Mouse (Mus musculus): ENCODE results near the gene Hnf1b.

The Hnf1b gene

GRCm38 (mm10) chr11:83849529-83850335 lies at the start of gene Hnf1b:
Gene Hnf1b (plus strand): TSS chr11:83850063.
- no peak for DNase-seq

DNA sequence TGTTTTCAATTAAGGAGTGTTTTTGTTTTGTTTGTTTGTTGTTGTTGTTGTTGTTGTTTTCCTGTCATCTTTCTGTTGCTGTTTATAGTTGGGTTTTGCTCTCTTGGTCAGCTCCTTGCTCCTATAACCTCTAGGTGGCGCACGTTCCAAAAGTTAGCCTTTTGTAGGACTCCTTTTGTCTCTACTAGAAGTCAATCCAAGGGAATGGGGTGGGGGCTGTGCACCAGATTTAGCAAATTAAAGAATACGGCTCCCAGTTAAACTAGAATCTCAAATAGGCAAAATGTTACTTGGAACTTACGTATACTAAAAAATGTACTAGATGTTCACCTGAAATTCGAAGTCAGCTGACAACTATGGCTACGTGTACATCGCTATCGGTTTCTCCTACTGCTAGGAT lies 47.7 kb upstream of the Hnf1b start:
- no peak for DNase-seq

- no peak for DNase-seq
These were observed 47.3 kb upstream of the Hnf1b start for GRCm38 (mm10) chr11:83802581-83802980.

- no peak for DNase-seq
These were observed 39.4 kb upstream of the Hnf1b start for GRCm38 (mm10) chr11:83810441-83810840.

DNA sequence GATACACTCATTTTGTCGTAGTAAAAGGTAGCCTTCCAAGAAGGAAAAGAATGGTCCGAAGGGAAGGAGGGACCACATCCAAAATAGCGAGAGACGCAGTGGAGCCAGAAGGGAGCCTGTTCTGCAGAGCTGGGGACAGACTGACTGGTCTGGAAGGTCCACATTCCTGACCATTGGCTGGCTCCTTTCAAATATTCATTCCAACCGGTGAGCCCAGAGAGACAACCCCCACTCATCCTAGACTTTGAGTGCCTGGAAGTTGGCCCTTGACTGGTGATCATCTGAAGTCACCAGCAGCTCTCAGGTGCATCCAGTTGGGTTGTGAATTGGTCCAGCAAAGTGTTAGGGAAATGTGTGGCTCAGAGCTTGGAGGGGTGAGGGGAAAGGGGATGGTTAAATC lies 34.7 kb upstream of the Hnf1b start:
- no peak for DNase-seq

DNA sequence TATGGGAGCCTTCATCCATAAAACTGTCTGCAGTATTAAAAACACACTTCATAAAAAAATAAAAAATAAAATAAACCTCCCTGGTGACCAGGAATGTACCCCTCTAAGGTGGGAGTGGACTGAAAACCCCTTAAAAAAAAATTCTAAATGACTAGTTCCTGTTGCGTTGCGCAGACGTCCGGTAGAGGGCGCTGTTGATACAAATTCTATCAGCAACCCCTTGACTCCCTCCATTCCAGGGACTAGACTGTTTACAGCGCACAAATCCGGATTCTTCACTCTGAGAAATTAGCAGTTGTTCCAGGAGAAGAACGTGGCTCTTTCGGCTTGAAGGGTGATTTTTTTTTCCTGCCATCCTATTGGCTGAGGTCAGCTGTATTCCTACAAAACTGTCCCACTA lies 34.2 kb upstream of the Hnf1b start:
- no peak for DNase-seq

- no peak for DNase-seq
These were observed 32.8 kb upstream of the Hnf1b start for GRCm38 (mm10) chr11:83817048-83817447.

DNA sequence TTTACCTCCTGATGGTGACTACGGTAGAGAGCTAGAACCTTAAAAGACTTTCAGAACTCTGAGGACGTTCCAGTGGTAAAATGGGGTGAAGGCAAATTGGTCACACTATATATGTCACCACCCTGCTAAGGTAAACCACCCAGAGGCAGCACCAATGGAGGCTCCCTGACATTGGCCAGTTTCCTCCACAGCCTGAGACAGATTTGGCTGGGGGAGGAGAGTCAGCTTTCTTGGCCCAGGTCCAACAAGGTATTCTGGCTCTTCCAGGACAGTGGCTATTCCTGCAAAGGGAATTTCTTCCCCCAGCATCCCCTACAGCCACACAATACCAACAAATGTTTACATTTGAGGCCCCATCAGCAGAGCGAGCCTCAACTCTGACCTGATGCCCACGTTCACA lies 31.9 kb upstream of the Hnf1b start:
- no peak for DNase-seq

GRCm38 (mm10) chr11:83818591-83819127 lies 31.2 kb upstream of the Hnf1b start:
- DNase-seq: no peak

- DNase-seq: no peak
These were observed 29.9 kb upstream of the Hnf1b start for GRCm38 (mm10) chr11:83819806-83820483.

- DNase-seq: no peak
These were observed 23.7 kb upstream of the Hnf1b start for GRCm38 (mm10) chr11:83826142-83826541.

DNA sequence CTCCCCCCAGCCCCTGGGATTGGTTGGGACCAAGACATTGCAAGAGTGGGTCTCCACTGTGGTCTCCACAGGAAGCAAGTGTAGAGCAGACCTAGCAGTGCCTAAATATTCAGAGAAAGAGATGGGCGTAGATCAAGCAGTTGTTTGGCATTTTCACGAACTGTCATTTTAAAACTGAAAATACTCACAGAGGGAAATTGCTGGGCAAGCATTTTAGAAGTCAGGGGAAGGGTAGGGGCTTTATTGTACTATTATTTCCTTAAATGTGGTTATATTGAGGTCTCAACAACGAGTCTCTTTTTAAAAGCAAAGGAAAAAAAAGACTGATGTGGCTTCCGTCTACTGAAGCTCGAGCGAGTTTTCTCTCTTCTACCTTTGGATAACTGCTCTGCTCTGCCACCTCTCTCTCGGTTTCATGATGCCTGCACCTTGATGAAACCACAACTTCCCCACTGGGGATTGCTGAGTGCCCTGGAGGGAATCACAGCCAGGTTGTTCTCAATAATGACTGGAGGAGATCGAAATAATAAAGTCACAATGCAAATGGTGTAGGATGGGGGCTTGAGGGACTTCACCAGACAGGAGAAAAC lies 21.2 kb upstream of the Hnf1b start:
- DNase-seq: no peak

DNA sequence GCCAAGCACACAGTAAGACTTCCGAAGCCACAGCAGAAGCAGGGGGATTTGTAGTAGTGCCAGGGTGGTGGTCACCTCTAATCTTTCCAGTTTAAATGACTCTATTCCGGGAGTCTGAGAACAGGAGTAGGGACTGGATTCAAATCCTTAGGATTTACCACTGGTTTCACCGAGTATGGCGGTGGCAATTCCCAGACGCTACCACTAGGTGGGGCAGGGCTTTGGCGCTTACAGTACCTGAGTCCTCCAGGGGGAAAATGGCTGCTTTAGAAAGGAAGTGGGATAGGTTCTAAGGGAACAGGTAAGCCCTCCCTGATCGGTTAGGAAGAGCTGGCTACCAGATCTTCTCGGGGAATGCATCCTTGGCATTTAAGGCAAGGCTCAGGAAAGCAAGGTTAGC lies 17.5 kb upstream of the Hnf1b start:
- no peak for DNase-seq

GRCm38 (mm10) chr11:83833517-83833916 lies 16.3 kb upstream of the Hnf1b start:
- no peak for DNase-seq

DNA sequence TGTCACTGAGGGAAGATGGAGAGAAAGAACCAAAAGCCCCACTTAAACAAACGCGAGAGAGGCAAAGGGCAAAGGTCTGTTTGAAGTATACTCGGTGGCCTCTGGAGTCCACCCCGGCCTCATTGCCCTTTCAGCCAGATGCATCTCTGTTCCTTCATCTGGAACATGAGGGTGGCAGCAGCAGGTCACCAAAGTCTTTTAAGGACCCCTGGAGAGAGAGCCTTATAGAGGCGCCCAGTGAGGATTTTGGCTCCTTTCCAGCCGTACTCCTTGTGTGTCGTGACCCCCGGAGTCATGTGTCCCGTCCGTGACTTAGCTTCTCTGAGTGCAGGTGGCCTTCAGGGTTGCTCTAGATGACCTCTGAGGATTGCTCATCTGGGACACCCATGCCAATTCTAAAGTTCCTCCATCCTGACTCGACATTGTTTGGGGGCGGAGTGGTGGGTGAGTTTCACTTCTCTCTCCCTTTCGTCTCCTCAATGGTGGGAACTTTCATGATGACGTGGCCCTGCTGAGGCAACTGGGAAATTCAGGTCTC lies 15.8 kb upstream of the Hnf1b start:
- DNase-seq: no peak

GRCm38 (mm10) chr11:83839451-83839850 lies 10.4 kb upstream of the Hnf1b start:
- no peak for DNase-seq

DNA sequence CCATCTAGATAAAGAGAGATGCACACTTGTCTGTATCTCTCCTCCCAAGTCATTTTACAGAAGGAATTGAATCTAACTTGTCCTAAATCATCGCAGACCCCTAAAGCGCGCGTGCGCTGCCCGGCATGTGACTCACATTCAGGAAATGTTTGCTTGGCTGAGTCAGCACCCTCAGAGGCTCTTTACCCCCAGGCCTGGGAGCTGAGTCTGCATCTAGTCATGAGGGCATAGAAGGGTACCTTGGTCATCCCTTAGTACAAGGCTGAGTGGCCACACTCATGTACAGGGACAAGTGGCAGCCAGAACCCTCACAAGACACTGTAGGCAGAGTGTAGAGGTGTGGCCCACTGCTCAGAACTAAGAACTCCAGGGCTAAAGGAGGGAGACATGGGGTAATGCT lies 6.3 kb upstream of the Hnf1b start:
- no peak for DNase-seq

- DNase-seq: no peak
These were observed 866 bp downstream of the Hnf1b start for GRCm38 (mm10) chr11:83850586-83851272.

GRCm38 (mm10) chr11:83851273-83852015 lies 1.6 kb downstream of the Hnf1b start:
- no peak for DNase-seq

- DNase-seq: no peak
These were observed 2.1 kb downstream of the Hnf1b start for GRCm38 (mm10) chr11:83852016-83852355.

DNA sequence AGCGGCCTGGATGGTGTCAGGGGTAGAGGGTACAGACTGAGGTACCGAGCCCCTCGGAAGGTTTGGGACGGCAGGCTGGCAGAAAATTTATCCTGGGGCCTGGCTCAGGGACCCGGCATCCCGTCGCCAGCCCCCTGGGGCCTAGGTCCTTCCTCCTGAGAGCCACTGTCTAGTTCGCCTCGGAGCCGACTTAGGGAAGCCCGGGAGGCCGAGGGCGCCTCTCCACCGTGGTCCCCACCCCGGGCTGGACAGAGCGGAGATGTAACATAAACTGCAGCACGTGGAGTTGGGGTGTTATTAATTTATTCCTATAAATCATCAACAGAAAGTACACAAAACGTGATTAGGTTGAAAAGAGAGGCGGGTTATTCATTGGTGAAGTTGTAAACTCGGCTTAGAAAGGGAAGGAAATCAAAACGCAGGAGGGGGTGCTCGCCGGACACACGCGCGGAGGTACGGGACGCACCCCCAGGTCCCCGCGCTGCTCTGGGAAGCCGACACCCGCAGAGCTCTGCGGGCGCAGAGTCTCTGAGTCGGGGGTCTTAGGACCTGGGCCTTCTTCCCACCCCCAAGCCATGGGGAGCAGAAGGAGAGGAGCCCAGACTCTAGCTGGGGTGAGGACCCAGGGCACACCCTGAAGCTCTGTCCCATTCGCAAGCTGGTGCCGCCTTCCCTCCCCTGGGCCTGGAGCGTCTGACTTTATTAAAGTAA lies 2.8 kb downstream of the Hnf1b start:
- no peak for DNase-seq
